Mouse (Mus musculus) erythroblast, embryonic 14.5 days (primary cell): ENCODE results near the gene Hist1h2bk.

Experiments used
- GATA1 ChIP-seq: IDR thresholded peaks from 2 replicates; pipeline ENCODE4 v1.6.1; 2012; ENCODE audit warnings: low read length, inconsistent platforms, mixed read lengths
- TAL1 ChIP-seq: IDR thresholded peaks from 3 replicates; pipeline ENCODE4 v1.6.1; 2012; ENCODE audit warnings: low read length, inconsistent platforms, mixed read lengths

- TF ChIP-seq GATA1 (no peak), TAL1 (no peak)
Measured at GRCm38 (mm10) chr13:22036986-22037385, 1.3 kb downstream of the Hist1h2bk start.
